Mouse (Mus musculus): Measurements from ENCODE around the gene Pik3ip1.

The Pik3ip1 gene

GRCm38 (mm10) chr11:3337961-3338360 lies 7.8 kb downstream of the Pik3ip1 start:
- DNase-seq, result peak in 1 of 2 experiments; percentile 34

GRCm38 (mm10) chr11:3341476-3341875 lies 11.3 kb downstream of the Pik3ip1 start:
- DNase-seq, result peak in 1 of 2 experiments; percentile 8

GRCm38 (mm10) chr11:3344916-3345315 lies 14.7 kb downstream of the Pik3ip1 start:
- peak; percentile 11 to 21 for DNase-seq

GRCm38 (mm10) chr11:3346351-3346750 lies 16.1 kb downstream of the Pik3ip1 start:
- DNase-seq, result no peak

- peak; percentile 93 to 94 for DNase-seq
These were observed 17.1 kb downstream of the Pik3ip1 start for GRCm38 (mm10) chr11:3347091-3347834.

- no peak for DNase-seq
These were observed 17.6 kb downstream of the Pik3ip1 start for GRCm38 (mm10) chr11:3347835-3348195.

GRCm38 (mm10) chr11:3348576-3349342 lies 18.6 kb downstream of the Pik3ip1 start:
- peak in 1 of 2 experiments; percentile 24 for DNase-seq

GRCm38 (mm10) chr11:3349343-3349695 lies 19.1 kb downstream of the Pik3ip1 start:
- DNase-seq, result no peak

GRCm38 (mm10) chr11:3352131-3352530 lies 21.9 kb downstream of the Pik3ip1 start:
- no peak for DNase-seq

GRCm38 (mm10) chr11:3352990-3353585 lies 22.9 kb downstream of the Pik3ip1 start:
- DNase-seq, result no peak

- DNase-seq, result no peak
These were observed 32.7 kb downstream of the Pik3ip1 start for GRCm38 (mm10) chr11:3362854-3363253.

GRCm38 (mm10) chr11:3366411-3366810 lies 36.2 kb downstream of the Pik3ip1 start:
- DNase-seq, result no peak

- DNase-seq, result no peak
These were observed 38.8 kb downstream of the Pik3ip1 start for GRCm38 (mm10) chr11:3368983-3369382.

GRCm38 (mm10) chr11:3369449-3369848 lies 39.2 kb downstream of the Pik3ip1 start:
- DNase-seq, result no peak

- no peak for DNase-seq
These were observed 40.0 kb downstream of the Pik3ip1 start for GRCm38 (mm10) chr11:3370162-3370561.

GRCm38 (mm10) chr11:3370928-3371598 lies 40.9 kb downstream of the Pik3ip1 start:
- DNase-seq, result peak; percentile 58 to 59

- no peak for DNase-seq
These were observed 41.5 kb downstream of the Pik3ip1 start for GRCm38 (mm10) chr11:3371599-3372295.

GRCm38 (mm10) chr11:3373591-3374292 lies 43.5 kb downstream of the Pik3ip1 start:
- no peak for DNase-seq

GRCm38 (mm10) chr11:3374293-3374645 lies 44.1 kb downstream of the Pik3ip1 start:
- DNase-seq, result no peak

GRCm38 (mm10) chr11:3374741-3375140 lies 44.5 kb downstream of the Pik3ip1 start:
- DNase-seq, result no peak

- no peak for DNase-seq
These were observed 49.2 kb downstream of the Pik3ip1 start for GRCm38 (mm10) chr11:3379427-3379826.
